Mouse (Mus musculus) midbrain, postnatal 0 days (tissue): ENCODE measurements at regions not wholly inside any gene's neighbourhood (a gene's known extent, or its start where the extent isn't known, plus 50 kb on each side); places are given as distances from the start of the nearest gene placed in this dataset.

ENCODE experiments used
- ATAC-seq: fragments of 200-750 bp; cut with Nextera tagmentation; 2 replicates; pipeline ENCODE4 v1.8.0; 2017; ENCODE audit warnings: moderate number of reproducible peaks, mild to moderate bottlenecking, moderate TSS enrichment, moderate library complexity; ENCODE audit not compliant: low FRiP score
- DNase-seq: peaks from one replicate; pipeline ENCODE4 v3.0.0-alpha.2; 2015; ENCODE audit warnings: low spot score
- H3K27ac ChIP-seq: fragments of 300-500 bp; sonication (generic); 2 replicates; pipeline ENCODE4 v1.5.1; 2014; ENCODE audit warnings: low read depth, mild to moderate bottlenecking, low read length, mixed read lengths
- H3K27me3 ChIP-seq: fragments of 300-500 bp; sonication (generic); 2 replicates; pipeline ENCODE4 v1.6.1; 2014; ENCODE audit warnings: low read length, control low read depth, mixed read lengths; ENCODE audit not compliant: insufficient read depth
- H3K36me3 ChIP-seq: fragments of 300-500 bp; sonication (generic); 2 replicates; pipeline ENCODE4 v1.6.1; 2014; ENCODE audit warnings: low read length, control low read depth, mixed read lengths; ENCODE audit not compliant: insufficient read depth
- H3K4me1 ChIP-seq: fragments of 300-500 bp; sonication (generic); 2 replicates; pipeline ENCODE4 v1.6.1; 2014; ENCODE audit warnings: mild to moderate bottlenecking, control low read depth, antibody characterized with exemption, low read length, mixed read lengths; ENCODE audit not compliant: insufficient read depth
- H3K4me2 ChIP-seq: fragments of 300-500 bp; sonication (generic); 2 replicates; pipeline ENCODE4 v1.6.1; 2014; ENCODE audit warnings: low read depth, mild to moderate bottlenecking, low read length, mixed read lengths; ENCODE audit not compliant: poor library complexity, severe bottlenecking
- H3K4me3 ChIP-seq: fragments of 300-500 bp; sonication (generic); 2 replicates; pipeline ENCODE4 v1.5.1; 2014; ENCODE audit warnings: low read depth, mild to moderate bottlenecking, low read length, moderate library complexity
- H3K9ac ChIP-seq: fragments of 300-500 bp; sonication (generic); replicated peaks from 2 replicates; pipeline ENCODE4 v1.6.1; 2014; ENCODE audit warnings: mild to moderate bottlenecking, low read length, moderate library complexity, mixed read lengths; ENCODE audit not compliant: poor library complexity, severe bottlenecking
- H3K9me3 ChIP-seq: fragments of 300-500 bp; sonication (generic); 2 replicates; pipeline ENCODE4 v1.6.1; 2016; ENCODE audit warnings: low read length, control low read depth
- CTCF ChIP-seq: IDR thresholded peaks from 2 replicates; pipeline ENCODE4 v1.5.1; 2016; ENCODE audit warnings: antibody characterized with exemption, mild to moderate bottlenecking
- WGBS: fragments of 180-500 bp; shearing (Covaris S2); extraction: QIAGEN DNeasy Blood & Tissue Kit; methylation state at CpG from one replicate; pipeline ENCODE4 v1.1.7; 2014; 5-methylcytosine and 5-hydroxymethylcytosine counted together

DNA sequence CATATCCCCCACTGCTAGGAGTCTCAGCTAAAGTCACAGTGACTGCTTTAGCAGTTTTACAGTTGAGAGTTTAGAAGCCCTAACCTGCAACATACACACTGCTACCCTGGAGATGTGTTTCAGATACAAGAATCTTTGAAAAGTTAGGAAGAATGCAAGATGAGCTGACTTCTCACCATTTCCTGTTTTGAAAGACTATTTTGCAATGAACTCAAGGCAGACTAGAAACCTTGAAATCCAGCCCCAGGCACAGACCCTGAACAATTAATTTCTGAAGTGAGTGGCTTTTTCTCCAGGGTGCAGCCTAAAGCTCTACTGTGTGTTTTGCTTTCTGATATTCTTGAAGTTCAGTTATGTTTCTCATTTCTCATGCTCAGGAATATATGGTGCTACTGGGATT lies 440.6 kb downstream of the Nebl start:
- TF ChIP-seq CTCF, result no peak
- H3K27ac ChIP-seq, result no peak overlapping the region
- no peak overlapping the region for H3K4me2 ChIP-seq
- DNase-seq (no peak), ATAC-seq (no peak)
- H3K27me3 ChIP-seq, result no peaks in the 10 kb centered on the region
- no peaks in the 10 kb centered on the region for H3K36me3 ChIP-seq
- H3K9me3 ChIP-seq, result no peaks in the 10 kb centered on the region
- H3K4me3 ChIP-seq, result no peak overlapping the region
- no peaks in the 10 kb centered on the region for H3K4me1 ChIP-seq
- no peak overlapping the region for H3K9ac ChIP-seq

DNA sequence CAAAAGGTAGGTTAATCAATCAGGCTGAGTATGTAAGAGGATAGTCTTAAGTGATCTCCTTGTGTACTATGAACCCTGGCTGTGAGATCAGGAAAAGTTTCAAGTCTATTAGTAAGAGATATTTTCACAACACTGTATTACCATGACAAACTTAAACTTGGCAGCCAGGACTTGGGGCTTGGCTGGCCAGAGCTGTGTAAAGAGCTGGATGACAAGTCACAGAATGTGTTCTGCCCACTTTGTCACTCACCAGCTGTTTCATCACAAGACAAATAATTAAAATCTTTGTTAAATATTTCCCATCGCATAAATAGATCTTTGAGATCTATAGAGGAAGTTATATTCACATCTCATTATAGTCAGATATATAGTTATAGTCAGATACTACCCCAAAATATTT lies 443.7 kb downstream of the Nebl start:
- no peak for ATAC-seq
- H3K4me3 ChIP-seq, result no peak overlapping the region
- no peaks in the 10 kb centered on the region for H3K4me1 ChIP-seq
- H3K36me3 ChIP-seq, result no peaks in the 10 kb centered on the region
- WGBS, result 78% methylated on average over 1 of the region's 1 CpGs
- H3K9ac ChIP-seq, result no peak overlapping the region
- H3K27me3 ChIP-seq, result no peaks in the 10 kb centered on the region
- no peak overlapping the region for H3K27ac ChIP-seq
- no peak for DNase-seq
- H3K4me2 ChIP-seq, result no peak overlapping the region
- no peak for TF ChIP-seq CTCF
- H3K9me3 ChIP-seq, result no peaks in the 10 kb centered on the region

DNA sequence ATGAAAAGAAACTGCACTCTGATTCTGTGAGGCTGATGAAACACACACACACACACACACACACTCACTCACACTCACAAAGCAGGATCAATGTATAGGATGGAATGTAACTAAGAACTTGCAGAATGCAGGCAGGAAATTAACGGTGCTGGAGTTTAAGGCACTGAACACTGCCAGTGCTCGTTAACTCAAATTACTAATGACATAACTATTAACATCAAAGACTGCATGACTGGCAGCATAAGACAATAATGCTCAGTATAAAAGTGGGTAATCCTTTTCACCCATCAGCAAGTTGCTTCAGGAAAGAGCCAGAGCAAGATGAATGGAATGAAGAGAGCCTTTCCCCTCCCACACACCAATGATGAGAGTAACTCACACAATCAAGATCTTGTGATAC lies 481.3 kb downstream of the Nebl start:
- no peak overlapping the region for H3K4me2 ChIP-seq
- DNase-seq (no peak), ATAC-seq (no peak)

DNA sequence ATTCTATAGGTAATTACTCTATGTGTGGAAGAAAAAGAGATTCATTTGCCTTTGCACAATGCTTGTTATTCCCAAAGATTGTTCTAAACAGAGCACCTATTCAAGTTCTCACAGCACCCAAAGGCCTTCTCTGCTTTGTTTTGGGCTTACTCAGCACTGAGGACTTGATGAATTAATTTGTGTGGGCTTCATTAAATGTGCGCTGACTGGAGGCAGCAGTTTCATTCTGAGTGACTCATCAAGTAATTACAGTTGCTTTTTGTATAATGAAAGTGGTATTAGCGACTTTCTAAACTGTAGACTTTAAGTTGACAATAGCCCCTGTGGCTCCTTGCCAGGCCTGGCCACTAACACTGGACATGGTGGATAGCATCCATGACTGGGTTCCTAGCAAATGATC lies 485.4 kb downstream of the Nebl start:
- no peaks in the 10 kb centered on the region for H3K9me3 ChIP-seq
- no peak for TF ChIP-seq CTCF
- H3K27me3 ChIP-seq, result no peaks in the 10 kb centered on the region
- H3K36me3 ChIP-seq, result no peaks in the 10 kb centered on the region
- no peak overlapping the region for H3K4me2 ChIP-seq
- H3K4me3 ChIP-seq, result no peak overlapping the region
- no peak overlapping the region for H3K27ac ChIP-seq
- no peaks in the 10 kb centered on the region for H3K4me1 ChIP-seq
- ATAC-seq (no peak), DNase-seq (no peak)
- WGBS, result 68% methylated on average over 2 of the region's 2 CpGs
- H3K9ac ChIP-seq, result no peak overlapping the region

More for the DNA sequence above, 481.3 kb downstream of the Nebl start:
- Histone ChIP-seq H3K9ac (no peak overlapping the region), H3K27ac (no peak overlapping the region), H3K4me3 (no peak overlapping the region), H3K9me3 (no peaks in the 10 kb centered on the region), H3K4me1 (no peaks in the 10 kb centered on the region), H3K36me3 (no peaks in the 10 kb centered on the region), H3K27me3 (no peaks in the 10 kb centered on the region)
- WGBS, result 53% methylated on average over 2 of the region's 2 CpGs
- no peak for TF ChIP-seq CTCF

DNA sequence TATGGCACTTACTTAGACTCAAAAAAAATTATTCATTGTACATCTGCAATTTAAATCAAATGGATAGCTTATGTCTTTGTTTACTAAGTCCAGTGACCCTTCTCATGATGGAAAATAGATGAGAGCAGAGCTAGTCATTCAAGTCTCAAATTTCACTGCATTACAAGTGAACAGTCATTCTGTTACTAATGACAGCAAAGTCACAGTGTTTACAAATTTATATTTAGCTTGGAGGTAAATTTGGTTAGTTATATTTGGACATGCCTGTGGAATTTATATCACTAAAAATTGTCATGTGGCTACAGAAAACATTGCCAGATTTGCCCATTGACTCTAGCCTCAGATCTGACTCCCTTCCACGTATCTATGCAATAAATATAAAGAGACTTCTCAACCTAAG lies 515.7 kb downstream of the Nebl start:
- Histone ChIP-seq H3K36me3 (no peaks in the 10 kb centered on the region), H3K4me3 (no peak overlapping the region), H3K27me3 (no peaks in the 10 kb centered on the region), H3K4me1 (no peaks in the 10 kb centered on the region), H3K9ac (no peak overlapping the region), H3K9me3 (0 out of 2 replicates have a peak, but pooled peaks cover 4% of the 10 kb centered on the region), H3K4me2 (no peak overlapping the region), H3K27ac (no peak overlapping the region)
- no peak for ATAC-seq
- no peak for TF ChIP-seq CTCF
- no peak for DNase-seq
- 66% methylated on average over 1 of the region's 1 CpGs for WGBS

DNA sequence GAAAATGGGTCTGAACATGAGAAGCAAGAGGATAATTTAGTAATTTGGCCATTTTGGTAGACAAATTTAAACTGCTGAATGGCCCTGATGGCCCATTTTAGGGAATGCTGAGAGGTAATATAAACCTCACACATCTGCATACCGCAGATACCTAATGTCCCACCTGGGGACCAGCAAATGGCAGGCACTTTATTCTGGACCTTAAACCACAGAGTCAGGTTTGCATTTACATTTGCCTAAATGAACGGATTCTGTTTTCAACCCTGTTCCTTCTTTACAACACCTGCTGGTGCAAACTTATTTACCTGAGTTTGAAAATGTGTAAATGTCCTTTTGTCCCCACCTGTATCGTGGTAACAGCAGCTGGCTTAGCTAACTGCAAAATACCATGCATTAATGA lies 516.4 kb downstream of the Nebl start:
- no peaks in the 10 kb centered on the region for H3K4me1 ChIP-seq
- ATAC-seq (no peak), DNase-seq (no peak)
- H3K4me3 ChIP-seq, result no peak overlapping the region
- 0 out of 2 replicates have a peak, but pooled peaks cover 4% of the 10 kb centered on the region for H3K9me3 ChIP-seq
- H3K4me2 ChIP-seq, result no peak overlapping the region
- H3K9ac ChIP-seq, result no peak overlapping the region
- WGBS, result 70% methylated on average over 3 of the region's 3 CpGs
- TF ChIP-seq CTCF, result no peak
- H3K27ac ChIP-seq, result no peak overlapping the region
- no peaks in the 10 kb centered on the region for H3K27me3 ChIP-seq
- no peaks in the 10 kb centered on the region for H3K36me3 ChIP-seq

DNA sequence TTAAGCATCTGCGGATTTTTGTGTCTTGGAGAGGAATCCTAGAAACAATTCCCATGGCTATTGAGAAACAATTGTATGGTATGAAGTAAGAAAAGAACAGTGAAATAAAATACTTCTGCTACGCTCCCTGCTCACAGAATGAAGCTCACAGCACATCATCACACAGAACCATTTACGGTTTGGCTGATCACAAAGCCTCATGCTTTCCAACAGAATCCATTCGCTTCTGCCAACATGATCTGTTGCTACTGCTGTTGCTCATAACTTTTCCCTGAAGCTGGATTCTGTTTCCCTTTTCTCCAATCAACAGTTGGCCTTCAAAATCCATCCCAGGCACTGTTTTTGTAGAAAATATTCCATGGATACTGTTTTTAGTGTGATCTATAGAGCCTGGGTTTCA lies 518.7 kb downstream of the Nebl start:
- DNase-seq (peak; percentile 3), ATAC-seq (no peak)
- Histone ChIP-seq H3K4me2 (no peak overlapping the region), H3K4me3 (no peak overlapping the region), H3K9me3 (no peaks in the 10 kb centered on the region), H3K27me3 (no peaks in the 10 kb centered on the region), H3K36me3 (no peaks in the 10 kb centered on the region), H3K27ac (no peak overlapping the region), H3K9ac (no peak overlapping the region), H3K4me1 (no peaks in the 10 kb centered on the region)
- TF ChIP-seq CTCF, result no peak
- WGBS, result 92% methylated on average over 4 of the region's 4 CpGs
